Mouse (Mus musculus) hindbrain, embryonic 14.5 days (tissue): Measurements from ENCODE around the gene Adcy2. TPM values are rescaled to one million over a fixed set of nuclear protein-coding genes. Genes with fewer than 3 reads are reported as not detected.
A peak's percentile ranks its signal among the peaks of the same experiment; 100 is the strongest.

Experiments used
- ATAC-seq: fragments of 200-750 bp; cut with Nextera tagmentation; 2 replicates; pipeline ENCODE4 v1.8.0; 2017; ENCODE audit warnings: moderate number of reproducible peaks, mild to moderate bottlenecking, moderate TSS enrichment, moderate library complexity; ENCODE audit not compliant: low FRiP score
- DNase-seq: peaks from one replicate; pipeline ENCODE4 v3.0.0-alpha.2; 2015; ENCODE audit warnings: low spot score
- H3K27ac ChIP-seq: fragments of 300-500 bp; sonication (generic); 2 replicates; pipeline ENCODE4 v1.5.1; 2014; ENCODE audit warnings: mild to moderate bottlenecking, moderate library complexity
- H3K27me3 ChIP-seq: fragments of 300-500 bp; sonication (generic); 2 replicates; pipeline ENCODE4 v1.6.1; 2014; ENCODE audit warnings: mild to moderate bottlenecking, low read length, mixed read lengths; ENCODE audit not compliant: control insufficient read depth, insufficient read depth
- H3K36me3 ChIP-seq: fragments of 300-500 bp; sonication (generic); replicated peaks from 2 replicates; pipeline ENCODE4 v1.6.1; 2014; ENCODE audit not compliant: control insufficient read depth, insufficient read depth
- H3K4me1 ChIP-seq: fragments of 300-500 bp; sonication (generic); replicated peaks from 2 replicates; pipeline ENCODE4 v1.6.1; 2014; ENCODE audit warnings: antibody characterized with exemption, low read length, mixed read lengths; ENCODE audit not compliant: control insufficient read depth, insufficient read depth
- H3K4me2 ChIP-seq: fragments of 300-500 bp; sonication (generic); replicated peaks from 2 replicates; pipeline ENCODE4 v1.6.1; 2014; ENCODE audit warnings: mild to moderate bottlenecking, moderate library complexity
- H3K4me3 ChIP-seq: fragments of 300-500 bp; sonication (generic); replicated peaks from 2 replicates; pipeline ENCODE4 v1.5.1; 2014; ENCODE audit warnings: mild to moderate bottlenecking, low read length
- H3K9ac ChIP-seq: fragments of 300-500 bp; sonication (generic); 2 replicates; pipeline ENCODE4 v1.6.1; 2014
- H3K9me3 ChIP-seq: fragments of 300-500 bp; sonication (generic); 2 replicates; pipeline ENCODE4 v1.6.1; 2016; ENCODE audit warnings: low read length; ENCODE audit not compliant: control insufficient read depth
- WGBS: fragments of 180-500 bp; shearing (Covaris S2); extraction: QIAGEN DNeasy Blood & Tissue Kit; methylation state at CpG from one replicate; pipeline ENCODE4 v1.1.7; 2014; 5-methylcytosine and 5-hydroxymethylcytosine counted together
- polyA plus RNA-seq: library from polyadenylated mRNA; unstranded; fragments of >200 nt; fragmentation: Nextera tagmentation; extraction: Ambion mirVana; gene quantifications from 2 replicates; pipeline ENCODE4 v1.2.1, GENCODE M21; 2014

Adcy2 gene
- polyA plus RNA-seq, 1 experiment from 2014 or later = 15.7 TPM

- H3K4me1 ChIP-seq = no peaks in the 10 kb centered on the region
- no peak overlapping the region for H3K9ac ChIP-seq
- 88% methylated on average over 8 of the region's 8 CpGs for WGBS
- no peak for DNase-seq
- H3K4me2 ChIP-seq = no peak overlapping the region
- no peaks in the 10 kb centered on the region for H3K27me3 ChIP-seq
- H3K27ac ChIP-seq = no peak overlapping the region
- H3K36me3 ChIP-seq = no peaks in the 10 kb centered on the region
- ATAC-seq = no peak; the same call in 1 of the 2 replicates
- H3K9me3 ChIP-seq = no peaks in the 10 kb centered on the region
- H3K4me3 ChIP-seq = no peak overlapping the region
These were observed 233.3 kb downstream of the Adcy2 start for GRCm38 (mm10) chr13:68765896-68766578.

GRCm38 (mm10) chr13:68764614-68765013 is 234.7 kb downstream of the Adcy2 start:
- no peak for DNase-seq
- no peaks in the 10 kb centered on the region for H3K36me3 ChIP-seq
- H3K27ac ChIP-seq = no peak overlapping the region
- no peak overlapping the region for H3K4me2 ChIP-seq
- no peak for ATAC-seq
- no peaks in the 10 kb centered on the region for H3K4me1 ChIP-seq
- no peak overlapping the region for H3K9ac ChIP-seq
- 92% methylated on average over 3 of the region's 3 CpGs for WGBS
- H3K4me3 ChIP-seq = no peak overlapping the region
- H3K27me3 ChIP-seq = no peaks in the 10 kb centered on the region
- H3K9me3 ChIP-seq = no peaks in the 10 kb centered on the region

GRCm38 (mm10) chr13:68749801-68750200 is 249.5 kb downstream of the Adcy2 start:
- H3K36me3 ChIP-seq = no peaks in the 10 kb centered on the region
- no peaks in the 10 kb centered on the region for H3K4me1 ChIP-seq
- no peaks in the 10 kb centered on the region for H3K27me3 ChIP-seq
- ATAC-seq = no peak
- H3K9ac ChIP-seq = no peak overlapping the region
- DNase-seq = no peak
- H3K27ac ChIP-seq = no peak overlapping the region
- H3K4me3 ChIP-seq = no peak overlapping the region
- no peaks in the 10 kb centered on the region for H3K9me3 ChIP-seq
- WGBS = 72% methylated on average over 9 of the region's 9 CpGs
- no peak overlapping the region for H3K4me2 ChIP-seq

- no peaks in the 10 kb centered on the region for H3K36me3 ChIP-seq
- H3K27ac ChIP-seq = no peak overlapping the region
- H3K4me2 ChIP-seq = no peak overlapping the region
- DNase-seq = no peak
- H3K9ac ChIP-seq = no peak overlapping the region
- H3K27me3 ChIP-seq = no peaks in the 10 kb centered on the region
- H3K4me3 ChIP-seq = no peak overlapping the region
- no peaks in the 10 kb centered on the region for H3K9me3 ChIP-seq
- no peaks in the 10 kb centered on the region for H3K4me1 ChIP-seq
- WGBS = 89% methylated on average over 2 of the region's 2 CpGs
- ATAC-seq = no peak
These were observed 250.0 kb downstream of the Adcy2 start for GRCm38 (mm10) chr13:68749370-68749769.

- H3K27ac ChIP-seq = no peak overlapping the region
- no peak overlapping the region for H3K4me3 ChIP-seq
- H3K4me2 ChIP-seq = no peak overlapping the region
- ATAC-seq (no peak), DNase-seq (no peak)
- no peaks in the 10 kb centered on the region for H3K9me3 ChIP-seq
- no peaks in the 10 kb centered on the region for H3K27me3 ChIP-seq
- no peaks in the 10 kb centered on the region for H3K4me1 ChIP-seq
- no peak overlapping the region for H3K9ac ChIP-seq
- H3K36me3 ChIP-seq = no peaks in the 10 kb centered on the region
- WGBS = 90% methylated on average over 5 of the region's 5 CpGs
These were observed 253.9 kb downstream of the Adcy2 start for GRCm38 (mm10) chr13:68745426-68745825.

- ATAC-seq (no peak), DNase-seq (no peak)
- no peaks in the 10 kb centered on the region for H3K27me3 ChIP-seq
- no peaks in the 10 kb centered on the region for H3K4me1 ChIP-seq
- no peaks in the 10 kb centered on the region for H3K9me3 ChIP-seq
- no peak overlapping the region for H3K9ac ChIP-seq
- H3K27ac ChIP-seq = no peak overlapping the region
- H3K4me2 ChIP-seq = no peak overlapping the region
- no peaks in the 10 kb centered on the region for H3K36me3 ChIP-seq
- no peak overlapping the region for H3K4me3 ChIP-seq
These were observed 286.7 kb downstream of the Adcy2 start for GRCm38 (mm10) chr13:68712661-68713060.

- no peaks in the 10 kb centered on the region for H3K27me3 ChIP-seq
- no peaks in the 10 kb centered on the region for H3K36me3 ChIP-seq
- ATAC-seq = peak; percentile 97
- no peak overlapping the region for H3K4me3 ChIP-seq
- DNase-seq = peak; percentile 70
- no peak overlapping the region for H3K9ac ChIP-seq
- H3K9me3 ChIP-seq = no peaks in the 10 kb centered on the region
- no peak overlapping the region for H3K4me2 ChIP-seq
- peaks cover 7% of the 10 kb centered on the region; the same call in 1 of the 2 replicates for H3K4me1 ChIP-seq
- H3K27ac ChIP-seq = peak overlapping the region; percentile 54
- WGBS = 54% methylated on average over 6 of the region's 6 CpGs
These were observed 292.0 kb downstream of the Adcy2 start for GRCm38 (mm10) chr13:68707296-68707747.

GRCm38 (mm10) chr13:68684919-68685318 is 314.4 kb downstream of the Adcy2 start:
- Histone ChIP-seq H3K27ac (no peak overlapping the region), H3K27me3 (no peaks in the 10 kb centered on the region), H3K4me2 (no peak overlapping the region), H3K9me3 (no peaks in the 10 kb centered on the region), H3K4me1 (no peaks in the 10 kb centered on the region), H3K36me3 (no peaks in the 10 kb centered on the region), H3K9ac (no peak overlapping the region), H3K4me3 (no peak overlapping the region)
- 97% methylated on average over 2 of the region's 2 CpGs for WGBS
- ATAC-seq (no peak), DNase-seq (no peak)

GRCm38 (mm10) chr13:68680429-68680828 is 318.9 kb downstream of the Adcy2 start:
- Histone ChIP-seq H3K4me1 (no peaks in the 10 kb centered on the region), H3K4me2 (no peak overlapping the region), H3K9ac (no peak overlapping the region), H3K36me3 (no peaks in the 10 kb centered on the region), H3K27me3 (no peaks in the 10 kb centered on the region), H3K27ac (no peak overlapping the region), H3K9me3 (no peaks in the 10 kb centered on the region), H3K4me3 (no peak overlapping the region)
- ATAC-seq (no peak), DNase-seq (no peak)
- 83% methylated on average over 1 of the region's 1 CpGs for WGBS

GRCm38 (mm10) chr13:68642786-68643185 is 356.6 kb downstream of the Adcy2 start:
- 93% methylated on average over 1 of the region's 1 CpGs for WGBS
- H3K9me3 ChIP-seq = no peaks in the 10 kb centered on the region
- no peaks in the 10 kb centered on the region for H3K4me1 ChIP-seq
- no peak for DNase-seq
- H3K27ac ChIP-seq = no peak overlapping the region
- ATAC-seq = no peak
- H3K4me3 ChIP-seq = no peak overlapping the region
- H3K4me2 ChIP-seq = no peak overlapping the region
- no peaks in the 10 kb centered on the region for H3K36me3 ChIP-seq
- H3K27me3 ChIP-seq = no peaks in the 10 kb centered on the region
- H3K9ac ChIP-seq = no peak overlapping the region
